15 mouse cellular contexts compared by ENCODE assay signal in genomic region chr17:51690526-51690925, GRCm38 (mm10).
"Had no signal": no experiment of that assay in that cellular context is flagged by ENCODE, and none has a peak within 500 bp of the region (broad histone marks: within the 10 kb centered on the region; RNA-seq: fewer than 3 reads in every experiment).

No protein-coding gene starts in this region.

- ATAC-seq: liver, postnatal 0 days; lung, postnatal 0 days; midbrain, embryonic 13.5 days; midbrain, embryonic 15.5 days had no signal

- H3K4me3 ChIP-seq: lung, embryonic 15.5 days; midbrain, embryonic 13.5 days; midbrain, embryonic 15.5 days; neural tube, embryonic 12.5 days; stomach, embryonic 15.5 days had no signal

- H3K9me3 ChIP-seq: lung, embryonic 15.5 days; midbrain, embryonic 13.5 days; midbrain, embryonic 15.5 days; neural tube, embryonic 12.5 days; stomach, embryonic 15.5 days had no signal

- H3K27me3 ChIP-seq: lung, embryonic 15.5 days; midbrain, embryonic 13.5 days; midbrain, embryonic 15.5 days; neural tube, embryonic 12.5 days; stomach, embryonic 15.5 days had no signal

- H3K4me1 ChIP-seq: lung, embryonic 15.5 days; midbrain, embryonic 13.5 days; midbrain, embryonic 15.5 days; neural tube, embryonic 12.5 days; stomach, embryonic 15.5 days had no signal

- H3K4me2 ChIP-seq: lung, embryonic 15.5 days; midbrain, embryonic 11.5 days; midbrain, embryonic 13.5 days; midbrain, embryonic 15.5 days; neural tube, embryonic 12.5 days; stomach, embryonic 15.5 days had no signal

- H3K36me3 ChIP-seq: lung, embryonic 15.5 days; midbrain, embryonic 13.5 days; midbrain, embryonic 15.5 days; neural tube, embryonic 12.5 days; stomach, embryonic 15.5 days had no signal

- H3K27ac ChIP-seq: lung, embryonic 15.5 days; midbrain, embryonic 13.5 days; midbrain, embryonic 15.5 days; neural tube, embryonic 12.5 days; stomach, embryonic 15.5 days; stomach, postnatal 0 days had no signal

- H3K9ac ChIP-seq: liver, postnatal 0 days; lung, embryonic 15.5 days; midbrain, embryonic 13.5 days; midbrain, embryonic 15.5 days; neural tube, embryonic 12.5 days; stomach, embryonic 15.5 days had no signal

- DNase-seq: liver, postnatal 0 days; lung, adult 2 months; lung, postnatal 4 days; right cerebral cortex, postnatal 14 days; thymus, adult 2 months; thymus, postnatal 25 days; thymus, postnatal 4 days had no signal
